Mouse (Mus musculus) intestine, embryonic 14.5 days (tissue): ENCODE results near the gene Nxnl2. TPM values are rescaled to one million over a fixed set of nuclear protein-coding genes. Genes with fewer than 3 reads are reported as not detected.

Source experiments
- ATAC-seq: fragments of 200-750 bp; cut with Nextera tagmentation; replicated peaks from 2 replicates; pipeline ENCODE4 v1.8.0; 2017; ENCODE audit warnings: low read depth, moderate number of reproducible peaks, moderate TSS enrichment, moderate library complexity; ENCODE audit not compliant: low FRiP score, low TSS enrichment
- DNase-seq: peaks from one replicate; pipeline ENCODE4 v3.0.0-alpha.2; 2018; ENCODE audit warnings: low spot score
- H3K27ac ChIP-seq: fragments of 300-500 bp; sonication (generic); 2 replicates; pipeline ENCODE4 v1.5.1; 2014; ENCODE audit warnings: low read depth, mild to moderate bottlenecking, control low read depth
- H3K27me3 ChIP-seq: fragments of 300-500 bp; sonication (generic); replicated peaks from 2 replicates; pipeline ENCODE4 v1.6.1; 2014; ENCODE audit warnings: low read length, control low read depth; ENCODE audit not compliant: control insufficient read depth, insufficient read depth
- H3K36me3 ChIP-seq: fragments of 300-500 bp; sonication (generic); 2 replicates; pipeline ENCODE4 v1.6.1; 2014; ENCODE audit warnings: low read length, control low read depth; ENCODE audit not compliant: control insufficient read depth, insufficient read depth
- H3K4me1 ChIP-seq: fragments of 300-500 bp; sonication (generic); replicated peaks from 2 replicates; pipeline ENCODE4 v1.6.1; 2014; ENCODE audit warnings: low read length, control low read depth, mixed read lengths; ENCODE audit not compliant: control insufficient read depth, insufficient read depth
- H3K4me2 ChIP-seq: fragments of 300-500 bp; sonication (generic); 2 replicates; pipeline ENCODE4 v1.6.1; 2014; ENCODE audit warnings: low read length
- H3K4me3 ChIP-seq: fragments of 300-500 bp; sonication (generic); 2 replicates; pipeline ENCODE4 v1.5.1; 2014; ENCODE audit warnings: low read depth, low read length, control low read depth, mixed read lengths
- H3K9ac ChIP-seq: fragments of 300-500 bp; sonication (generic); 2 replicates; pipeline ENCODE4 v1.6.1; 2014; ENCODE audit warnings: mild to moderate bottlenecking, low read length
- H3K9me3 ChIP-seq: fragments of 300-500 bp; sonication (generic); 2 replicates; pipeline ENCODE4 v1.6.1; 2016; ENCODE audit warnings: low read length, control low read depth; ENCODE audit not compliant: control insufficient read depth
- WGBS: fragments of 180-500 bp; shearing (Covaris S2); extraction: QIAGEN DNeasy Blood & Tissue Kit; methylation state at CpG from one replicate; pipeline ENCODE4 v1.1.7; 2014; 5-methylcytosine and 5-hydroxymethylcytosine counted together
- polyA plus RNA-seq: library from polyadenylated mRNA; unstranded; fragments of >200 nt; fragmentation: Nextera tagmentation; extraction: Ambion mirVana; gene quantifications from 2 replicates; pipeline ENCODE4 v1.2.1, GENCODE M21; 2014

Nxnl2 gene
- polyA plus RNA-seq: 2.1 and 2.2 TPM in 2 replicates

DNA sequence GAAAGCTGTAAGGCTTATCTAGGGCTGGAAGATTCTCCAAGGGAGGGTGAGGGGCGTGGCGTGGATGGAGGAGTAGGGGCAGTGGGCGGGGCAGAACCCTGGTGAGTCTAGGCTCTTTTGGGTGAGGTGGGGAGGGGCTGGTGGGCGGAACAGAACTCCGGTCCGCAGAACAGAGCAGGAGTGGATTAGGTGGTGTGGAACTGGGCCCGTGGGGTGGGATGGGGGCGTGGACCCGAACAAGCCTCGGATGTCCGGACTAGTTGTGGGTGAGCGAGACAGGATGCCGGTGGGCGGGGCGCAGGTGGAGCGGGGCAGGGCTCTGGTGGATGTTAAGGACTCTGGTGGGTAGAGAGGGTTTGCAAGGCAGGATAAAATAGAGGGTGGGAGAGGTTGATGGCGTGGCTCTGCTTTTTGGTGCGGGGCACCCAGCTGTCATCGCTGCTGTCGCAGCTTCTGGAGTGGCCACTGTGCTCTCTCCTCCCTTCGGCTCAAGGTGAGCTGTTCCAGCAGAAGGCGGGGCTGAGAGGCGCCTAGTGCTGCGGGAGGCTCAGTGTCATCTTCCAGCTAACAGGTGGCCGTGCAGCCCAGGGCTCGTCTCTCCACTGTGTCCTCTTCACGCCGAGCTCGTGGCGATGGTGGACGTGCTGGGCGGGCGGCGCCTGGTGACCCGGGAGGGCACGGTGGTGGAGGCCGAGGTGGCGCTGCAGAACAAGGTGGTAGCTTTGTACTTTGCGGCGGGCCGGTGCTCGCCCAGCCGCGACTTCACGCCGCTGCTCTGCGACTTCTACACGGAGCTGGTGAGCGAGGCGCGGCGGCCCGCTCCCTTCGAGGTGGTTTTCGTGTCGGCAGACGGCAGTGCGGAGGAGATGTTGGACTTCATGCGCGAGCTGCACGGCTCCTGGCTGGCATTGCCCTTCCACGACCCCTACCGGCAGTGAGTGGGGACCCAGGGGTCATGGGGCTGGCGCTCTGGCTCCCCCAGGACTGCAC, at the start of gene Nxnl2:
Nxnl2 (plus strand) TSS at position 332 of the 990 bp plus-strand sequence.
- Histone ChIP-seq H3K4me3 (peak within 1 kb of the TSS; percentile 46), H3K9ac (peak within 1 kb of the TSS; percentile 27; the same call in 1 of the 2 replicates), H3K4me1 (peaks cover 5% of the 10 kb centered on the region; the same call in 1 of the 2 replicates), H3K27ac (no peak within 1 kb of the TSS), H3K27me3 (no peaks in the 10 kb centered on the region), H3K9me3 (no peaks in the 10 kb centered on the region), H3K36me3 (no peaks in the 10 kb centered on the region), H3K4me2 (peak within 1 kb of the TSS; percentile 97)
- under 1% methylated on average over 62 of the region's 64 CpGs for WGBS
- DNase-seq (peak; percentile 79), ATAC-seq (peak; percentile 82)

- Histone ChIP-seq H3K27ac (no peak overlapping the region), H3K4me3 (no peak overlapping the region), H3K9me3 (no peaks in the 10 kb centered on the region), H3K9ac (no peak overlapping the region), H3K4me2 (no peak overlapping the region), H3K36me3 (peaks cover 32% of the 10 kb centered on the region), H3K27me3 (no peaks in the 10 kb centered on the region), H3K4me1 (peaks cover 22% of the 10 kb centered on the region)
- ATAC-seq (no peak), DNase-seq (no peak)
- WGBS: 46% methylated on average over 1 of the region's 1 CpGs
Observed at GRCm38 (mm10) chr13:51121966-51122365, 48.9 kb upstream of the Nxnl2 start.

GRCm38 (mm10) chr13:51122771-51123170, 48.1 kb upstream of the Nxnl2 start:
- ATAC-seq: no peak
- peaks cover 22% of the 10 kb centered on the region for H3K4me1 ChIP-seq
- whole genome bisulfite sequencing: 82% methylated on average over 8 of the region's 8 CpGs

DNA sequence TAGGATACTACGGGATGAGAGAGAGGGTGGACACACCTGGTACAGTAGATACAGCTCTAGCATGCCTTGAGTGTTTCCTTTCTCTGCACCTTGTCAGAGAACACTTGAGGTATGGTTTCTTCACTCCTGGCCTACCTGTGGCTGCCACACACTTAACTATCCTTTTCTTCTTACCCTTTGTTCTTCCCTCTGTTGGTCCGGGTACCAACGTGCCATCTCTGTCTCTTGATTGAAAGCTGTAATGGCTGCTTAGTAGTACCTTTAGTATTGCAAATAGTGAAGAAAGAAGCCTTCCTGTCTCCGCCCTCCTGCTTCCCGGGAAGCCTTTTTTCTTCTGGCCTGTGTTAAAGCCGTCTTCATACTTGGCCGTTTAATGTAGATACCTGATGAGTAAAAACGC, 45.5 kb upstream of the Nxnl2 start:
- Histone ChIP-seq H3K4me1 (peaks cover 12% of the 10 kb centered on the region), H3K27me3 (no peaks in the 10 kb centered on the region), H3K9ac (no peak overlapping the region), H3K27ac (no peak overlapping the region), H3K36me3 (peaks cover 63% of the 10 kb centered on the region), H3K9me3 (no peaks in the 10 kb centered on the region), H3K4me2 (no peak overlapping the region), H3K4me3 (no peak overlapping the region)
- DNase-seq (no peak), ATAC-seq (no peak)
- 77% methylated on average over 8 of the region's 8 CpGs for WGBS

More at GRCm38 (mm10) chr13:51122771-51123170, 48.1 kb upstream of the Nxnl2 start:
- no peak overlapping the region for H3K4me2 ChIP-seq
- H3K9ac ChIP-seq: no peak overlapping the region
- no peak overlapping the region for H3K4me3 ChIP-seq
- no peak overlapping the region for H3K27ac ChIP-seq
- H3K9me3 ChIP-seq: no peaks in the 10 kb centered on the region
- H3K36me3 ChIP-seq: peaks cover 38% of the 10 kb centered on the region
- no peak for DNase-seq
- H3K27me3 ChIP-seq: no peaks in the 10 kb centered on the region

DNA sequence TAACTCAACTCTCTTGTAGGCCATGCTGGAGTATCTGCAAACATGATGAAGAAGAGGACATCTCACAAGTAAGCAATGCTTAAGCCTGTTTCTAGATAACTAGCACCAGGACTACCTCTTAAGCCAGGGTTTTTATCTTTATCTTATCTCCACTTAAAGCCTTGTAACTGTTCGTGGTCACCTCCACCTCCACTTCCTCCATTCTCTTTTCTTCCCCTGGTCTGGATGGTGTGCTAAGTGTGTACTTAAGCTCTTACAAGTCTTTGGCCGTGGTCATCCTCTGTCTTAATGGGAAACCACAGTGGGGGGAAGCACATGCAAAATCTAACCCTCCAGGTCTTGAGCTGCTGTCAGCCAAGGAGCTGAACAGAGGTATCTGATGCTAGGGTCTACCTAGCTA, 42.9 kb upstream of the Nxnl2 start:
- DNase-seq (no peak), ATAC-seq (no peak)
- Histone ChIP-seq H3K4me2 (no peak overlapping the region), H3K4me3 (no peak overlapping the region), H3K9ac (no peak overlapping the region), H3K4me1 (peaks cover 5% of the 10 kb centered on the region), H3K27me3 (no peaks in the 10 kb centered on the region), H3K27ac (no peak overlapping the region), H3K36me3 (peaks cover 83% of the 10 kb centered on the region), H3K9me3 (no peaks in the 10 kb centered on the region)
- 70% methylated on average over 2 of the region's 2 CpGs for WGBS

- Histone ChIP-seq H3K9me3 (no peaks in the 10 kb centered on the region), H3K4me3 (no peak overlapping the region), H3K4me2 (no peak overlapping the region), H3K4me1 (peaks cover 5% of the 10 kb centered on the region), H3K36me3 (peaks cover 83% of the 10 kb centered on the region), H3K27me3 (no peaks in the 10 kb centered on the region), H3K9ac (no peak overlapping the region), H3K27ac (no peak overlapping the region)
- ATAC-seq (no peak), DNase-seq (no peak)
- WGBS: 88% methylated on average over 7 of the region's 7 CpGs
Observed at GRCm38 (mm10) chr13:51128417-51128816, 42.4 kb upstream of the Nxnl2 start.

DNA sequence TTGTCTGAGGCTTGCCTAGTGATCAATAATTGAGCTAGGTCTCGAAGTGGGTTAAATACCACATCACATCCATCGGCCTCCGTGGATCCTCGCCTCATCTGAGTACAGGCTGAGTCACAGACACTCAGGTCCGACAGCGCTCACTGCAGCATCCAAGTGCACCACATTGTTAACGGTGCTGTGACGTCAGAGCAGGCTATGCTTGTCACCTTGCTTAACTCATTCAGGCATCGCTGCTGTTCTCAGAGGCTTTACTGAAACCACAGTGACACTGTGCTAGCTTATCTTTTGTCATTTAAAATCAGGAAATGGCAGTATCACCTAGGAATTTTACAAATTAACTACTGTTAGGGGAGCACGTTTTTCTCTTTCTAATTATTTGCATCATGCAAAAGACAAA, 39.6 kb upstream of the Nxnl2 start:
- no peak for DNase-seq
- Histone ChIP-seq H3K9ac (no peak overlapping the region), H3K4me2 (no peak overlapping the region), H3K36me3 (peaks cover 78% of the 10 kb centered on the region), H3K4me3 (no peak overlapping the region), H3K9me3 (no peaks in the 10 kb centered on the region), H3K4me1 (no peaks in the 10 kb centered on the region), H3K27me3 (no peaks in the 10 kb centered on the region), H3K27ac (no peak overlapping the region)
- no peak for ATAC-seq
- 85% methylated on average over 10 of the region's 10 CpGs for WGBS

DNA sequence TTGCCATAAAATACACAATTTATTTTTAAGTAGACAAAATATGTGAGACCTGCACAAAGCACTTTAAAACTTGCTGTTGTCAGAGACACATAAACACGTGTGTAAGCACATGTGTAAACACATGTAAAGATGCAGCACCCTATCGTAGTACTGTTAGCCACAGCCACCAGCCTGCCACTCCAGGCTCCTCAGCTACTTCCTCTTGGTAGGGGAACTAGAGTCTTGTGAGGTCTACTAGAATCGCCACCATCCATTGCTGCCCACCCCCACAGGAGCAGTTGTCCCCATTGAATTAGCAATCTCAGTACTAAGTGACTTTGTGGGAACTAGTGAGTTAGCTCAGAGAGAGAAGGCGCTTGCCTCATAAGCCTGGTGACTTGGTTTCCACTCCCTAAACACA, 34.5 kb upstream of the Nxnl2 start:
- H3K27me3 ChIP-seq: no peaks in the 10 kb centered on the region

More for the DNA sequence above, 34.5 kb upstream of the Nxnl2 start:
- WGBS: 78% methylated on average over 4 of the region's 4 CpGs
- no peak for DNase-seq
- 0 out of 2 replicates have a peak, but pooled peaks cover 11% of the 10 kb centered on the region for H3K4me1 ChIP-seq
- H3K9ac ChIP-seq: no peak overlapping the region
- H3K9me3 ChIP-seq: no peaks in the 10 kb centered on the region
- ATAC-seq: no peak
- H3K4me3 ChIP-seq: no peak overlapping the region
- no peak overlapping the region for H3K4me2 ChIP-seq
- H3K36me3 ChIP-seq: peaks cover 70% of the 10 kb centered on the region
- no peak overlapping the region for H3K27ac ChIP-seq
